Mouse (Mus musculus) forebrain, embryonic 14.5 days (tissue): ENCODE data around the gene Pus3. TPM values are rescaled to one million over a fixed set of nuclear protein-coding genes. Genes with fewer than 3 reads are reported as not detected.
A peak's percentile ranks its signal among the peaks of the same experiment; 100 is the strongest.

Source experiments
- ATAC-seq: fragments of 200-750 bp; cut with Nextera tagmentation; 2 replicates; pipeline ENCODE4 v1.8.0; 2017; ENCODE audit warnings: mild to moderate bottlenecking, moderate library complexity
- DNase-seq: peaks from one replicate; pipeline ENCODE4 v3.0.0-alpha.2; 2015; ENCODE audit warnings: low spot score
- H3K27ac ChIP-seq: fragments of 300-500 bp; sonication (generic); 2 replicates; pipeline ENCODE4 v1.5.1; 2014; ENCODE audit warnings: low read depth, mild to moderate bottlenecking, control low read depth, low read length, moderate library complexity
- H3K27me3 ChIP-seq: fragments of 300-500 bp; sonication (generic); replicated peaks from 2 replicates; pipeline ENCODE4 v1.6.1; 2014; ENCODE audit warnings: low read length, control low read depth, mixed read lengths; ENCODE audit not compliant: control insufficient read depth, insufficient read depth
- H3K36me3 ChIP-seq: fragments of 300-500 bp; sonication (generic); 2 replicates; pipeline ENCODE4 v1.6.1; 2014; ENCODE audit warnings: low read length, control low read depth; ENCODE audit not compliant: control insufficient read depth, insufficient read depth
- H3K4me1 ChIP-seq: fragments of 300-500 bp; sonication (generic); 2 replicates; pipeline ENCODE4 v1.6.1; 2014; ENCODE audit warnings: antibody characterized with exemption, low read length, control low read depth; ENCODE audit not compliant: control insufficient read depth, insufficient read depth
- H3K4me2 ChIP-seq: fragments of 300-500 bp; sonication (generic); 2 replicates; pipeline ENCODE4 v1.6.1; 2014; ENCODE audit warnings: mild to moderate bottlenecking, control low read depth, low read length
- H3K4me3 ChIP-seq: fragments of 300-500 bp; sonication (generic); 2 replicates; pipeline ENCODE4 v1.5.1; 2014; ENCODE audit warnings: low read depth, low read length, control low read depth
- H3K9ac ChIP-seq: fragments of 300-500 bp; sonication (generic); 2 replicates; pipeline ENCODE4 v1.6.1; 2014; ENCODE audit warnings: mild to moderate bottlenecking, low read length, control low read depth, moderate library complexity
- H3K9me3 ChIP-seq: fragments of 300-500 bp; sonication (generic); replicated peaks from 2 replicates; pipeline ENCODE4 v1.6.1; 2016; ENCODE audit warnings: low read length, control low read depth, mixed read lengths; ENCODE audit not compliant: control insufficient read depth
- WGBS: fragments of 180-500 bp; shearing (Covaris S2); extraction: QIAGEN DNeasy Blood & Tissue Kit; methylation state at CpG from one replicate; pipeline ENCODE4 v1.1.7; 2014; 5-methylcytosine and 5-hydroxymethylcytosine counted together
- polyA plus RNA-seq: library from polyadenylated mRNA; unstranded; fragments of >200 nt; fragmentation: Nextera tagmentation; extraction: Ambion mirVana; gene quantifications from 2 replicates; pipeline ENCODE4 v1.2.1, GENCODE M21; 2014

Gene Pus3
- polyA plus RNA-seq, 1 experiment from 2014 or later: 21.9 TPM

- H3K27me3 ChIP-seq: no peaks in the 10 kb centered on the region
- H3K4me1 ChIP-seq: no peaks in the 10 kb centered on the region
- no peak overlapping the region for H3K4me2 ChIP-seq
- no peaks in the 10 kb centered on the region for H3K9me3 ChIP-seq
- 7% methylated on average over 6 of the region's 6 CpGs for WGBS
- peak; percentile 92 for DNase-seq
- no peak overlapping the region for H3K4me3 ChIP-seq
- no peak overlapping the region for H3K9ac ChIP-seq
- no peak overlapping the region for H3K27ac ChIP-seq
- ATAC-seq: peak; percentile 87
- 0 out of 2 replicates have a peak, but pooled peaks cover 5% of the 10 kb centered on the region for H3K36me3 ChIP-seq
Observed at GRCm38 (mm10) chr9:35541488-35541887, 16.9 kb upstream of the Pus3 start.

GRCm38 (mm10) chr9:35541941-35542340 lies 16.5 kb upstream of the Pus3 start:
- H3K27ac ChIP-seq: no peak overlapping the region
- 0 out of 2 replicates have a peak, but pooled peaks cover 5% of the 10 kb centered on the region for H3K36me3 ChIP-seq
- no peak overlapping the region for H3K4me2 ChIP-seq
- DNase-seq (no peak), ATAC-seq (no peak)
- whole genome bisulfite sequencing: 68% methylated on average over 6 of the region's 6 CpGs
- no peaks in the 10 kb centered on the region for H3K4me1 ChIP-seq
- no peak overlapping the region for H3K4me3 ChIP-seq
- H3K27me3 ChIP-seq: no peaks in the 10 kb centered on the region
- H3K9me3 ChIP-seq: no peaks in the 10 kb centered on the region
- no peak overlapping the region for H3K9ac ChIP-seq

- Histone ChIP-seq H3K9me3 (no peaks in the 10 kb centered on the region), H3K4me2 (no peak overlapping the region), H3K27me3 (no peaks in the 10 kb centered on the region), H3K4me3 (no peak overlapping the region), H3K36me3 (0 out of 2 replicates have a peak, but pooled peaks cover 7% of the 10 kb centered on the region), H3K4me1 (no peaks in the 10 kb centered on the region), H3K27ac (no peak overlapping the region), H3K9ac (no peak overlapping the region)
- DNase-seq (no peak), ATAC-seq (no peak)
- WGBS: 89% methylated on average over 14 of the region's 14 CpGs
Observed at GRCm38 (mm10) chr9:35543099-35543860, 15.1 kb upstream of the Pus3 start.

GRCm38 (mm10) chr9:35544666-35545065 lies 13.7 kb upstream of the Pus3 start:
- ATAC-seq: no peak
- Histone ChIP-seq H3K27me3 (no peaks in the 10 kb centered on the region), H3K4me2 (no peak overlapping the region), H3K9me3 (no peaks in the 10 kb centered on the region), H3K36me3 (0 out of 2 replicates have a peak, but pooled peaks cover 8% of the 10 kb centered on the region), H3K9ac (no peak overlapping the region), H3K4me3 (no peak overlapping the region), H3K4me1 (no peaks in the 10 kb centered on the region), H3K27ac (no peak overlapping the region)
- 86% methylated on average over 2 of the region's 2 CpGs for WGBS
- no peak for DNase-seq

- H3K4me1 ChIP-seq: no peaks in the 10 kb centered on the region
- 0 out of 2 replicates have a peak, but pooled peaks cover 8% of the 10 kb centered on the region for H3K36me3 ChIP-seq
- DNase-seq: no peak
- 75% methylated on average over 12 of the region's 12 CpGs for WGBS
- no peaks in the 10 kb centered on the region for H3K27me3 ChIP-seq
- H3K9ac ChIP-seq: no peak overlapping the region
- H3K4me3 ChIP-seq: no peak overlapping the region
- no peak for ATAC-seq
- H3K27ac ChIP-seq: no peak overlapping the region
- no peaks in the 10 kb centered on the region for H3K9me3 ChIP-seq
- no peak overlapping the region for H3K4me2 ChIP-seq
Observed at GRCm38 (mm10) chr9:35545704-35546103, 12.7 kb upstream of the Pus3 start.

GRCm38 (mm10) chr9:35546745-35547144 lies 11.7 kb upstream of the Pus3 start:
- Histone ChIP-seq H3K9me3 (no peaks in the 10 kb centered on the region), H3K4me1 (no peaks in the 10 kb centered on the region), H3K36me3 (0 out of 2 replicates have a peak, but pooled peaks cover 8% of the 10 kb centered on the region), H3K9ac (no peak overlapping the region), H3K4me3 (no peak overlapping the region), H3K27ac (no peak overlapping the region), H3K4me2 (no peak overlapping the region), H3K27me3 (no peaks in the 10 kb centered on the region)
- DNase-seq (no peak), ATAC-seq (no peak)
- WGBS: 90% methylated on average over 9 of the region's 9 CpGs

- WGBS: 85% methylated on average over 9 of the region's 9 CpGs
- no peak overlapping the region for H3K9ac ChIP-seq
- H3K36me3 ChIP-seq: 0 out of 2 replicates have a peak, but pooled peaks cover 8% of the 10 kb centered on the region
- no peak overlapping the region for H3K4me2 ChIP-seq
- DNase-seq (no peak), ATAC-seq (no peak)
- H3K4me1 ChIP-seq: no peaks in the 10 kb centered on the region
- H3K27ac ChIP-seq: no peak overlapping the region
- no peaks in the 10 kb centered on the region for H3K9me3 ChIP-seq
- no peaks in the 10 kb centered on the region for H3K27me3 ChIP-seq
- no peak overlapping the region for H3K4me3 ChIP-seq
Observed at GRCm38 (mm10) chr9:35548455-35548854, 9.9 kb upstream of the Pus3 start.

GRCm38 (mm10) chr9:35556494-35557102 lies 1.8 kb upstream of the Pus3 start:
- WGBS: 75% methylated on average over 12 of the region's 12 CpGs
- peaks cover 16% of the 10 kb centered on the region for H3K36me3 ChIP-seq
- H3K4me3 ChIP-seq: no peak overlapping the region
- peaks cover 4% of the 10 kb centered on the region; the same call in 1 of the 2 replicates for H3K27me3 ChIP-seq
- H3K4me2 ChIP-seq: no peak overlapping the region
- no peak overlapping the region for H3K9ac ChIP-seq
- DNase-seq: no peak
- no peak for ATAC-seq
- H3K9me3 ChIP-seq: no peaks in the 10 kb centered on the region
- H3K4me1 ChIP-seq: peaks cover 11% of the 10 kb centered on the region
- no peak overlapping the region for H3K27ac ChIP-seq
